Mouse (Mus musculus): Measurements from ENCODE around the gene Fam131c.
A peak's percentile ranks its signal among the peaks of the same experiment; 100 is the strongest.

The Fam131c gene

GRCm38 (mm10) chr4:141367997-141368791 is at the start of gene Fam131c:
Gene Fam131c (plus strand): TSS chr4:141368220.
- peak; percentile 58 to 74 for DNase-seq (ENCODE audit: inconsistent age in 2 of 2, low spot score in 1 of 2)

GRCm38 (mm10) chr4:141322526-141322925 is 45.5 kb upstream of the Fam131c start:
- no peak for DNase-seq (ENCODE audit: inconsistent age in 2 of 2, low spot score in 1 of 2)

GRCm38 (mm10) chr4:141324771-141325191 is 43.2 kb upstream of the Fam131c start:
- DNase-seq (ENCODE audit: inconsistent age in 2 of 2, low spot score in 1 of 2): peak; percentile 79 to 85

GRCm38 (mm10) chr4:141325636-141326035 is 42.4 kb upstream of the Fam131c start:
- peak; percentile 45 to 61 for DNase-seq (ENCODE audit: inconsistent age in 2 of 2, low spot score in 1 of 2)

GRCm38 (mm10) chr4:141327075-141327474 is 40.9 kb upstream of the Fam131c start:
- no peak for DNase-seq (ENCODE audit: inconsistent age in 2 of 2, low spot score in 1 of 2)

- DNase-seq (ENCODE audit: inconsistent age in 2 of 2, low spot score in 1 of 2): no peak
Measured at GRCm38 (mm10) chr4:141328742-141329141, 39.3 kb upstream of the Fam131c start.

- no peak for DNase-seq (ENCODE audit: inconsistent age in 2 of 2, low spot score in 1 of 2)
Measured at GRCm38 (mm10) chr4:141329968-141330367, 38.1 kb upstream of the Fam131c start.

- DNase-seq (ENCODE audit: inconsistent age in 2 of 2, low spot score in 1 of 2): no peak
Measured at GRCm38 (mm10) chr4:141331446-141331845, 36.6 kb upstream of the Fam131c start.

GRCm38 (mm10) chr4:141332258-141332657 is 35.8 kb upstream of the Fam131c start:
- DNase-seq (ENCODE audit: inconsistent age in 2 of 2, low spot score in 1 of 2): no peak

GRCm38 (mm10) chr4:141334695-141335094 is 33.3 kb upstream of the Fam131c start:
- DNase-seq (ENCODE audit: inconsistent age in 2 of 2, low spot score in 1 of 2): no peak

- DNase-seq (ENCODE audit: inconsistent age in 2 of 2, low spot score in 1 of 2): no peak
Measured at GRCm38 (mm10) chr4:141335263-141335796, 32.7 kb upstream of the Fam131c start.

GRCm38 (mm10) chr4:141336196-141336595 is 31.8 kb upstream of the Fam131c start:
- DNase-seq (ENCODE audit: inconsistent age in 2 of 2, low spot score in 1 of 2): no peak

GRCm38 (mm10) chr4:141337986-141338385 is 30.0 kb upstream of the Fam131c start:
- no peak for DNase-seq (ENCODE audit: inconsistent age in 2 of 2, low spot score in 1 of 2)

GRCm38 (mm10) chr4:141338853-141339252 is 29.2 kb upstream of the Fam131c start:
- no peak for DNase-seq (ENCODE audit: inconsistent age in 2 of 2, low spot score in 1 of 2)

GRCm38 (mm10) chr4:141341477-141341876 is 26.5 kb upstream of the Fam131c start:
- no peak for DNase-seq (ENCODE audit: inconsistent age in 2 of 2, low spot score in 1 of 2)

- DNase-seq (ENCODE audit: inconsistent age in 2 of 2, low spot score in 1 of 2): no peak
Measured at GRCm38 (mm10) chr4:141343515-141343914, 24.5 kb upstream of the Fam131c start.

- DNase-seq (ENCODE audit: inconsistent age in 2 of 2, low spot score in 1 of 2): no peak
Measured at GRCm38 (mm10) chr4:141345219-141345618, 22.8 kb upstream of the Fam131c start.

- peak in 1 of 2 experiments; percentile 67 for DNase-seq (ENCODE audit: inconsistent age in 2 of 2, low spot score in 1 of 2)
Measured at GRCm38 (mm10) chr4:141347365-141347797, 20.6 kb upstream of the Fam131c start.

GRCm38 (mm10) chr4:141348616-141349015 is 19.4 kb upstream of the Fam131c start:
- no peak for DNase-seq (ENCODE audit: inconsistent age in 2 of 2, low spot score in 1 of 2)

- no peak for DNase-seq (ENCODE audit: inconsistent age in 2 of 2, low spot score in 1 of 2)
Measured at GRCm38 (mm10) chr4:141350015-141350414, 18.0 kb upstream of the Fam131c start.

GRCm38 (mm10) chr4:141351972-141352371 is 16.0 kb upstream of the Fam131c start:
- no peak for DNase-seq (ENCODE audit: inconsistent age in 2 of 2, low spot score in 1 of 2)

GRCm38 (mm10) chr4:141352986-141353385 is 15.0 kb upstream of the Fam131c start:
- no peak for DNase-seq (ENCODE audit: inconsistent age in 2 of 2, low spot score in 1 of 2)
